Mouse (Mus musculus) stomach, postnatal 0 days (tissue): Measurements from ENCODE around the gene Map3k14. TPM values are rescaled to one million over a fixed set of nuclear protein-coding genes. Genes with fewer than 3 reads are reported as not detected.

Experiments used
- ATAC-seq: fragments of 200-750 bp; cut with Nextera tagmentation; 2 replicates; pipeline ENCODE4 v1.8.0; 2017; ENCODE audit not compliant: low FRiP score, low TSS enrichment
- DNase-seq: peaks from one replicate; pipeline ENCODE4 v3.0.0-alpha.2; 2016; ENCODE audit warnings: low spot score
- H3K27ac ChIP-seq: fragments of 300-500 bp; sonication (generic); replicated peaks from 2 replicates; pipeline ENCODE4 v1.5.1; 2014; ENCODE audit warnings: mild to moderate bottlenecking, control low read depth
- H3K27me3 ChIP-seq: fragments of 300-500 bp; sonication (generic); 2 replicates; pipeline ENCODE4 v1.6.1; 2014; ENCODE audit warnings: low read length; ENCODE audit not compliant: control insufficient read depth, insufficient read depth
- H3K36me3 ChIP-seq: fragments of 300-500 bp; sonication (generic); 2 replicates; pipeline ENCODE4 v1.6.1; 2014; ENCODE audit warnings: low read length, mixed read lengths; ENCODE audit not compliant: control insufficient read depth, insufficient read depth
- H3K4me1 ChIP-seq: fragments of 300-500 bp; sonication (generic); replicated peaks from 2 replicates; pipeline ENCODE4 v1.6.1; 2014; ENCODE audit warnings: antibody characterized with exemption; ENCODE audit not compliant: control insufficient read depth, insufficient read depth
- H3K4me2 ChIP-seq: fragments of 300-500 bp; sonication (generic); replicated peaks from 2 replicates; pipeline ENCODE4 v1.6.1; 2014; ENCODE audit warnings: low read depth, mild to moderate bottlenecking, control low read depth, moderate library complexity
- H3K4me3 ChIP-seq: fragments of 300-500 bp; sonication (generic); 2 replicates; pipeline ENCODE4 v1.5.1; 2014; ENCODE audit warnings: low read depth, low read length, control low read depth
- H3K9ac ChIP-seq: fragments of 300-500 bp; sonication (generic); 2 replicates; pipeline ENCODE4 v1.6.1; 2014; ENCODE audit warnings: mild to moderate bottlenecking, low read length, control low read depth, mixed read lengths
- H3K9me3 ChIP-seq: fragments of 300-500 bp; sonication (generic); 2 replicates; pipeline ENCODE4 v1.6.1; 2016; ENCODE audit warnings: low read length; ENCODE audit not compliant: control insufficient read depth
- CTCF ChIP-seq: IDR thresholded peaks from 2 replicates; pipeline ENCODE4 v1.5.1; 2016; ENCODE audit warnings: antibody characterized with exemption, low read depth, mild to moderate bottlenecking, moderate library complexity
- EP300 ChIP-seq: optimal IDR thresholded peaks from 2 replicates; pipeline ENCODE3; 2016; ENCODE audit warnings: antibody characterized with exemption
- WGBS: fragments of 180-500 bp; shearing (Covaris S2); extraction: QIAGEN DNeasy Blood & Tissue Kit; methylation state at CpG from one replicate; pipeline ENCODE4 v1.1.7; 2014; 5-methylcytosine and 5-hydroxymethylcytosine counted together
- polyA plus RNA-seq: library from polyadenylated mRNA; unstranded; fragments of >200 nt; fragmentation: Nextera tagmentation; extraction: Ambion mirVana; gene quantifications from 2 replicates; pipeline ENCODE4 v1.2.1, GENCODE M21; 2015

Gene Map3k14
- polyA plus RNA-seq, 1 experiment from 2014 or later = 1.6 TPM

GRCm38 (mm10) chr11:103247504-103248177, 19.6 kb downstream of the Map3k14 start:
- peak; percentile 48 for DNase-seq
- 51% methylated on average over 11 of the region's 11 CpGs for WGBS

GRCm38 (mm10) chr11:103246731-103247290, 20.5 kb downstream of the Map3k14 start:
- Histone ChIP-seq H3K4me2 (peak overlapping the region; percentile 8; the same call in 1 of the 2 replicates), H3K36me3 (no peaks in the 10 kb centered on the region), H3K9ac (no peak overlapping the region; the same call in 1 of the 2 replicates), H3K27me3 (no peaks in the 10 kb centered on the region), H3K27ac (peak overlapping the region; percentile 79), H3K4me1 (peaks cover 14% of the 10 kb centered on the region), H3K4me3 (no peak overlapping the region), H3K9me3 (no peaks in the 10 kb centered on the region)
- 24% methylated on average over 4 of the region's 4 CpGs for WGBS
- ATAC-seq (peak; percentile 45; the same call in 1 of the 2 replicates), DNase-seq (no peak)
- TF ChIP-seq CTCF (no peak), EP300 (no peak)

More at GRCm38 (mm10) chr11:103247504-103248177, 19.6 kb downstream of the Map3k14 start:
- H3K4me1 ChIP-seq = peaks cover 14% of the 10 kb centered on the region
- peak; percentile 48; the same call in 1 of the 2 replicates for ATAC-seq
- H3K4me2 ChIP-seq = no peak overlapping the region; the same call in 1 of the 2 replicates
- H3K9ac ChIP-seq = no peak overlapping the region
- peak overlapping the region; percentile 56; the same call in 1 of the 2 replicates for H3K27ac ChIP-seq
- no peak for TF ChIP-seq EP300
- no peak for TF ChIP-seq CTCF
- H3K36me3 ChIP-seq = no peaks in the 10 kb centered on the region
- H3K27me3 ChIP-seq = no peaks in the 10 kb centered on the region
- no peak overlapping the region for H3K4me3 ChIP-seq
- no peaks in the 10 kb centered on the region for H3K9me3 ChIP-seq

GRCm38 (mm10) chr11:103246081-103246730, 21.1 kb downstream of the Map3k14 start:
- WGBS = 43% methylated on average over 10 of the region's 10 CpGs
- ATAC-seq (peak; percentile 64), DNase-seq (peak; percentile 51)
- H3K9me3 ChIP-seq = no peaks in the 10 kb centered on the region
- no peaks in the 10 kb centered on the region for H3K27me3 ChIP-seq
- no peak overlapping the region for H3K4me2 ChIP-seq
- no peak overlapping the region for H3K4me3 ChIP-seq
- TF ChIP-seq CTCF (peak; percentile 27), EP300 (no peak)
- no peak overlapping the region for H3K9ac ChIP-seq
- no peaks in the 10 kb centered on the region for H3K36me3 ChIP-seq
- peaks cover 14% of the 10 kb centered on the region for H3K4me1 ChIP-seq
- peak overlapping the region; percentile 79 for H3K27ac ChIP-seq

GRCm38 (mm10) chr11:103244856-103245255, 22.4 kb downstream of the Map3k14 start:
- H3K36me3 ChIP-seq = peaks cover 7% of the 10 kb centered on the region; the same call in 1 of the 2 replicates
- H3K4me3 ChIP-seq = no peak overlapping the region
- WGBS = 71% methylated on average over 4 of the region's 4 CpGs
- no peak for DNase-seq
- H3K27me3 ChIP-seq = no peaks in the 10 kb centered on the region
- H3K27ac ChIP-seq = no peak overlapping the region
- no peak overlapping the region for H3K9ac ChIP-seq
- ATAC-seq = no peak
- H3K4me2 ChIP-seq = no peak overlapping the region
- H3K4me1 ChIP-seq = peaks cover 17% of the 10 kb centered on the region
- H3K9me3 ChIP-seq = no peaks in the 10 kb centered on the region
- TF ChIP-seq EP300 (no peak), CTCF (no peak)

- Histone ChIP-seq H3K9ac (no peak overlapping the region), H3K9me3 (no peaks in the 10 kb centered on the region), H3K4me1 (peaks cover 2% of the 10 kb centered on the region; the same call in 1 of the 2 replicates), H3K27ac (no peak overlapping the region), H3K4me2 (no peak overlapping the region), H3K36me3 (peaks cover 26% of the 10 kb centered on the region), H3K4me3 (no peak overlapping the region), H3K27me3 (no peaks in the 10 kb centered on the region)
- 28% methylated on average over 7 of the region's 7 CpGs for WGBS
- no peak for TF ChIP-seq EP300
- TF ChIP-seq CTCF = no peak
- DNase-seq = peak; percentile 82
- peak; percentile 38 for ATAC-seq
Observed at GRCm38 (mm10) chr11:103240740-103241139, 26.5 kb downstream of the Map3k14 start.

- H3K27me3 ChIP-seq = no peaks in the 10 kb centered on the region
- H3K4me2 ChIP-seq = no peak overlapping the region
- H3K9me3 ChIP-seq = no peaks in the 10 kb centered on the region
- H3K4me1 ChIP-seq = 0 out of 2 replicates have a peak, but pooled peaks cover 2% of the 10 kb centered on the region
- H3K4me3 ChIP-seq = no peak overlapping the region
- no peak overlapping the region for H3K27ac ChIP-seq
- H3K36me3 ChIP-seq = peaks cover 26% of the 10 kb centered on the region
- DNase-seq (no peak), ATAC-seq (no peak)
- 80% methylated on average over 9 of the region's 9 CpGs for WGBS
- peak; percentile 47 for TF ChIP-seq CTCF
- TF ChIP-seq EP300 = no peak
- no peak overlapping the region for H3K9ac ChIP-seq
Observed at GRCm38 (mm10) chr11:103237757-103238156, 29.5 kb downstream of the Map3k14 start.
